Mouse (Mus musculus) limb, embryonic 14.5 days (tissue): Measurements from ENCODE around the gene Gm20388. TPM values are rescaled to one million over a fixed set of nuclear protein-coding genes. Genes with fewer than 3 reads are reported as not detected.

Source experiments
- ATAC-seq: fragments of 200-750 bp; cut with Nextera tagmentation; 2 replicates; pipeline ENCODE4 v1.8.0; 2017; ENCODE audit warnings: low read depth, moderate number of reproducible peaks, moderate TSS enrichment; ENCODE audit not compliant: low FRiP score
- DNase-seq: peaks from one replicate; pipeline ENCODE4 v3.0.0-alpha.2; 2015; ENCODE audit warnings: low spot score
- H3K27ac ChIP-seq: fragments of 300-500 bp; sonication (generic); replicated peaks from 2 replicates; pipeline ENCODE4 v1.5.1; 2014; ENCODE audit warnings: low read depth, mild to moderate bottlenecking, low read length, moderate library complexity, mixed read lengths
- H3K27me3 ChIP-seq: fragments of 300-500 bp; sonication (generic); 2 replicates; pipeline ENCODE4 v1.6.1; 2014; ENCODE audit warnings: low read length, mixed read lengths; ENCODE audit not compliant: control insufficient read depth, insufficient read depth
- H3K36me3 ChIP-seq: fragments of 300-500 bp; sonication (generic); 2 replicates; pipeline ENCODE4 v1.6.1; 2014; ENCODE audit warnings: mild to moderate bottlenecking, low read length, moderate library complexity, mixed read lengths; ENCODE audit not compliant: control insufficient read depth, insufficient read depth
- H3K4me1 ChIP-seq: fragments of 300-500 bp; sonication (generic); 2 replicates; pipeline ENCODE4 v1.6.1; 2014; ENCODE audit warnings: antibody characterized with exemption, low read length, mixed read lengths; ENCODE audit not compliant: control insufficient read depth, insufficient read depth
- H3K4me2 ChIP-seq: fragments of 300-500 bp; sonication (generic); replicated peaks from 2 replicates; pipeline ENCODE4 v1.6.1; 2014; ENCODE audit warnings: low read depth, mild to moderate bottlenecking, low read length, moderate library complexity; ENCODE audit not compliant: severe bottlenecking
- H3K4me3 ChIP-seq: fragments of 300-500 bp; sonication (generic); replicated peaks from 2 replicates; pipeline ENCODE4 v1.5.1; 2014; ENCODE audit warnings: low read length
- H3K9ac ChIP-seq: fragments of 300-500 bp; sonication (generic); 2 replicates; pipeline ENCODE4 v1.6.1; 2014; ENCODE audit warnings: mild to moderate bottlenecking, low read depth, low read length, moderate library complexity; ENCODE audit not compliant: severe bottlenecking
- H3K9me3 ChIP-seq: fragments of 300-500 bp; sonication (generic); 2 replicates; pipeline ENCODE4 v1.6.1; 2016; ENCODE audit warnings: low read length; ENCODE audit not compliant: control insufficient read depth
- POLR2A ChIP-seq: fragments of 200-500 bp; IDR thresholded peaks from 2 replicates; pipeline ENCODE4 v1.8.0; 2012; ENCODE audit warnings: inconsistent platforms, mild to moderate bottlenecking, moderate library complexity, borderline replicate concordance; ENCODE audit not compliant: insufficient read depth, insufficient read length; ENCODE audit errors: extremely low read depth
- WGBS: fragments of 180-500 bp; shearing (Covaris S2); extraction: QIAGEN DNeasy Blood & Tissue Kit; methylation state at CpG from one replicate; pipeline ENCODE4 v1.1.7; 2014; 5-methylcytosine and 5-hydroxymethylcytosine counted together
- polyA plus RNA-seq, 2 experiments: library from polyadenylated mRNA; depleted of rRNA in 1 of 2; stranded (reverse) in 1 of 2; unstranded in 1 of 2; fragments of >200 nt; fragmentation: Nextera tagmentation in 1 of 2; extraction: Ambion mirVana in 1 of 2; gene quantifications; 2 replicates each; pipeline versions ENCODE4 v1.2.1 to v1.2.3; 2012 to 2014

Gm20388 gene
- polyA plus RNA-seq, 2 experiments, result 1.9 to 49.9 TPM

- no peak for ATAC-seq
- 63% methylated on average over 4 of the region's 4 CpGs for WGBS
- Histone ChIP-seq H3K9me3 (no peaks in the 10 kb centered on the region), H3K36me3 (no peaks in the 10 kb centered on the region), H3K4me1 (no peaks in the 10 kb centered on the region; the same call in 1 of the 2 replicates), H3K4me2 (no peak overlapping the region), H3K9ac (no peak overlapping the region), H3K27me3 (no peaks in the 10 kb centered on the region), H3K4me3 (no peak overlapping the region), H3K27ac (no peak overlapping the region)
- no peak for TF ChIP-seq POLR2A
- no peak for DNase-seq
These were observed 4175.0 kb downstream of the Gm20388 start for GRCm38 (mm10) chr8:124085668-124086067.

- no peak overlapping the region for H3K4me3 ChIP-seq
- H3K27me3 ChIP-seq, result no peaks in the 10 kb centered on the region
- no peak overlapping the region for H3K4me2 ChIP-seq
- 47% methylated on average over 11 of the region's 11 CpGs for WGBS
- ATAC-seq, result no peak
- no peaks in the 10 kb centered on the region for H3K9me3 ChIP-seq
- H3K4me1 ChIP-seq, result no peaks in the 10 kb centered on the region
- 0 out of 2 replicates have a peak overlapping the region, but pooled peaks have one; percentile 26 for H3K27ac ChIP-seq
- no peaks in the 10 kb centered on the region for H3K36me3 ChIP-seq
- no peak overlapping the region for H3K9ac ChIP-seq
- no peak for DNase-seq
- no peak for TF ChIP-seq POLR2A
These were observed 4177.5 kb downstream of the Gm20388 start for GRCm38 (mm10) chr8:124088092-124088613.

GRCm38 (mm10) chr8:124089016-124089415 lies 4178.4 kb downstream of the Gm20388 start:
- no peak for DNase-seq
- Histone ChIP-seq H3K4me1 (no peaks in the 10 kb centered on the region), H3K4me3 (no peak overlapping the region), H3K9me3 (no peaks in the 10 kb centered on the region), H3K36me3 (no peaks in the 10 kb centered on the region), H3K27ac (no peak overlapping the region), H3K27me3 (no peaks in the 10 kb centered on the region), H3K4me2 (no peak overlapping the region), H3K9ac (no peak overlapping the region)
- 84% methylated on average over 5 of the region's 5 CpGs for WGBS
- no peak for ATAC-seq
- no peak for TF ChIP-seq POLR2A

GRCm38 (mm10) chr8:124090473-124090872 lies 4179.8 kb downstream of the Gm20388 start:
- ATAC-seq, result no peak
- TF ChIP-seq POLR2A, result no peak
- H3K9ac ChIP-seq, result no peak overlapping the region
- WGBS, result 84% methylated on average over 5 of the region's 5 CpGs
- H3K4me1 ChIP-seq, result no peaks in the 10 kb centered on the region
- H3K27ac ChIP-seq, result no peak overlapping the region
- DNase-seq, result no peak
- no peak overlapping the region for H3K4me3 ChIP-seq
- no peaks in the 10 kb centered on the region for H3K9me3 ChIP-seq
- H3K4me2 ChIP-seq, result no peak overlapping the region
- H3K27me3 ChIP-seq, result no peaks in the 10 kb centered on the region
- no peaks in the 10 kb centered on the region for H3K36me3 ChIP-seq

- no peak for TF ChIP-seq POLR2A
- 25% methylated on average over 11 of the region's 11 CpGs for WGBS
- Histone ChIP-seq H3K4me1 (peaks cover 11% of the 10 kb centered on the region), H3K4me2 (peak overlapping the region; percentile 23; the same call in 1 of the 2 replicates), H3K9ac (peak overlapping the region; percentile 18; the same call in 1 of the 2 replicates), H3K27me3 (no peaks in the 10 kb centered on the region), H3K4me3 (no peak overlapping the region), H3K27ac (no peak overlapping the region; the same call in 1 of the 2 replicates), H3K36me3 (no peaks in the 10 kb centered on the region), H3K9me3 (no peaks in the 10 kb centered on the region)
- peak; percentile 88 for ATAC-seq
- DNase-seq, result peak; percentile 72
These were observed 4188.4 kb downstream of the Gm20388 start for GRCm38 (mm10) chr8:124098953-124099622.
